Mouse (Mus musculus): Measurements from ENCODE around the gene Prtn3. TPM values are rescaled to one million over a fixed set of nuclear protein-coding genes. Genes with fewer than 3 reads are reported as not detected.
A peak's percentile ranks its signal among the peaks of the same experiment; 100 is the strongest.

Gene Prtn3
- polyA plus RNA-seq, 1 experiment from 2014 or later: 3.0 TPM

DNA sequence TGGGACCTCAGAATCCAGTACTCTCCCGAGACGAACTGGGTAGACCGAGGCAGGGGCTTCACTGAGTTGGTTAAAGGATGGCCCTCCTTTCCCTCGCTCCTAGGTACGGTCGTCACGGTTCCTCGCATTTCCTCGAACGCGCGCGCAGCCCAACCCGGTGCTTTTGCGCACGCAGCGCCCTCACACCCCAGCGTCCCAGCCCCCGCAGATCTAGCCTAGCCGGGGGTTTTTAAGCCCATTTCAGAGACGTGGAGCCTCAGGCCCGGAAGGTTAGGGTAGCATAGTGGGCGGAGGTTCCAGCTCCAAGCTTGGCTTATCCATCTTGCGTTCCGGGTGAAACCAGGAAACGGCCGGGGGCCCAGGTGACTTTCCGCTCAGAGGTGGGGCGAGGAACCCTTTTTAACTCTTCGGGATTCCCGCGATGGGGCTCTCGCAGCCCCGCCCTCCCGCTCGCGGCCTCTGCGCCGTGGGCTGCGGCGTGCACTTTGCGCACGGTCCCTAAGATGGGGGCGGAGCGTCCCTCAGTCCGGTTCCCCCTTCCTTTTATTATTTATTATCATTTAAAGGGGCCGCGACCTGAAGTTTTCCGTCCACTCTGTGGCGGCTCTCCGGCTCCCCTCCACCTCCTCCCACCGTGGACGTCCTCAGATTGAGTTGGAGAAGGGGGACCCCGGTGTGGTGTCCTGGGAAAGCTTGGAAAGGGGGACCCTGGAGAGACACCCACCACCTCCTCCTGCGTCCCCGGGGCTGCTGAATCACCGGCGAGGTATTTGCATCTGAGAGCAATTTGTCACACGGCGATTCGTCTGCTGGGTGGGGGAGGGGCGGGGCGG is 52.4 kb downstream of the Prtn3 start, which contains the start of gene Arid3a:
Gene Arid3a (plus strand): TSS at position 553 of the 833 bp plus-strand sequence.
- WGBS: under 1% methylated on average over 63 of the region's 63 CpGs
- Histone ChIP-seq H3K4me3 (ENCODE audit: low read length) (peak within 1 kb of the TSS; percentile 92), H3K36me3 (ENCODE audit: control insufficient read depth, insufficient read depth, low read length) (0 out of 2 replicates have a peak, but pooled peaks cover 3% of the 10 kb centered on the region), H3K9me3 (ENCODE audit: control insufficient read depth, low read length) (no peaks in the 10 kb centered on the region), H3K4me2 (ENCODE audit: low read depth, low read length) (peak within 1 kb of the TSS; percentile 95), H3K4me1 (replicated peaks; ENCODE audit: control insufficient read depth, insufficient read depth, low read length) (peaks cover 25% of the 10 kb centered on the region), H3K27me3 (ENCODE audit: control insufficient read depth, insufficient read depth, low read depth, low read length) (peaks cover 15% of the 10 kb centered on the region), H3K27ac (ENCODE audit: low read length) (peak within 1 kb of the TSS; percentile 95), H3K9ac (ENCODE audit: low read length) (peak within 1 kb of the TSS; percentile 96)
- peak; percentile 78 for ATAC-seq (ENCODE audit: low read depth)

DNA sequence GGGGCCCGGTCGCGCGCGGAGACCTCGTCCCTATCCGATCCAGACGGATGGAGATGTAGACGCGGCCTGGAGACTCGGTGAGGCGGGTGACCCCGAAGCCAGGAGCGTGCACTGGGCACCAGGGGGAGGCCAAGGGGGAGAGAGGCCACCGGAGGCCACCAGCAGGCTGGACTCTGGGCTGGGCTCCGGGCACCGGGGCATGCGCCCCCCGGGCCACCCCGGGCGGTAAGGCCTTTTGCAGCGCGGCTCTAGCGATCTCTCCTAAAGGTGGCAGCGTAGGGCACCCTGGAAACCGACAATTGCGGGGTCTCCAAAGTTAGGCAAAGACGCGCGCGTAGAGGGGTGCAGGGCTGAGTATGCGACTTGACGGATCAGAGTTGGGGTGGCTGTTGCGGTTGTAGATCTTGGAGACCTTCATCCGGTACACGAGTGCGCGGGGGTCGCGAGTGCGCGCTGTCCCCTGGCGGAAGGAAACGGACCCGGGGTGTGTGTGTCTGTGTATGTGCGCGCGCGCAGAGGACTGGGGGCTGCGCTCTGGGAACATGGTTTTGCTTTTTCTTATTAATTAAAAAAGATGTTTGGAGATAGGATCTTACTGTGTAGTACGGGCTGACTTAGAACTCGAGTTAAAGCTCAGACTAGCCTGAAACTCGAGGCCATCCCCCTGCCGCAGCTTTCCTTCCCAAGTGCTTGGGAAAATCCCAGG is 53.2 kb downstream of the Prtn3 start:
- Histone ChIP-seq H3K4me2 (ENCODE audit: low read depth, low read length) (peak overlapping the region; percentile 95), H3K4me1 (replicated peaks; ENCODE audit: control insufficient read depth, insufficient read depth, low read length) (peaks cover 32% of the 10 kb centered on the region), H3K9ac (ENCODE audit: low read length) (peak overlapping the region; percentile 96), H3K27ac (ENCODE audit: low read length) (peak overlapping the region; percentile 95), H3K9me3 (ENCODE audit: control insufficient read depth, low read length) (no peaks in the 10 kb centered on the region), H3K4me3 (ENCODE audit: low read length) (peak overlapping the region; percentile 92), H3K27me3 (ENCODE audit: control insufficient read depth, insufficient read depth, low read depth, low read length) (peaks cover 7% of the 10 kb centered on the region), H3K36me3 (ENCODE audit: control insufficient read depth, insufficient read depth, low read length) (0 out of 2 replicates have a peak, but pooled peaks cover 6% of the 10 kb centered on the region)
- peak; percentile 37 for ATAC-seq (ENCODE audit: low read depth)
- WGBS: under 1% methylated on average over 54 of the region's 54 CpGs

DNA sequence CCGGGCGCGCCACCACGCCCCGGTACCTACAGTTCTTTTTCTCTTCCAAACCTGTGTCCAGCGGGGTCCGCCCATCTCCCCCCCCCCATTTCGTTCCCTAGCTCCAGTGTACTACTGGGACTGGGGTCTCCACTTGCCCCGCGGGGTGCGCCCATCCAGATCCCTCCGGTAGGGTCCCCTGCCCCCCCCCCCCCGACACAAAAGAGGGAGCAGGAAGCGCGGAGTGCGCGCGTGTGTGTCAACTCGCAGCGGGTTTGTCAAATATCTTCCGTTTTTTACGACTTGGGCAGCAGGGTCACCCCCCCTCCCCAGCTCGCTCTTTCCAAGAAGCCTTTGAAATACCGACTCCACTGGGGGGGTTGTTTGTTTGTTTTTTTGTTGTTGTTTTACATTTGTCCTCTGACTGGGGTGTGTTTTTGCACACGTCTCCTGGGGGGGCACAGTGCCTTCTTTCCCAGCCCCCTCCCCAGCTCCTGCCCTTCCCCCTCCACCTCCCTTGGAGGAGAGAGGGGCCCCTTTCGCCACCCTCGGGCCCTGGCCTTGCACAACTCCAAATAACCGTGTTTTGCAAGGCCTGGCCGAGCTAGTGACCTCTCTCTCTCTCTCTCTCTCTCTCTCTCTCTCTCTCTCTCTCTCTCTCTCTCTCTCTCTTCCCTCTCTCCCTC is 53.9 kb downstream of the Prtn3 start:
- peaks cover 39% of the 10 kb centered on the region for H3K4me1 ChIP-seq (replicated peaks; ENCODE audit: control insufficient read depth, insufficient read depth, low read length)
- WGBS: 1% methylated on average over 29 of the region's 29 CpGs
- 0 out of 2 replicates have a peak, but pooled peaks cover 6% of the 10 kb centered on the region for H3K36me3 ChIP-seq (ENCODE audit: control insufficient read depth, insufficient read depth, low read length)
- H3K27me3 ChIP-seq (ENCODE audit: control insufficient read depth, insufficient read depth, low read depth, low read length): peaks cover under 1% of the 10 kb centered on the region; the same call in 1 of the 2 replicates
- peak overlapping the region; percentile 95 for H3K27ac ChIP-seq (ENCODE audit: low read length)
- no peaks in the 10 kb centered on the region for H3K9me3 ChIP-seq (ENCODE audit: control insufficient read depth, low read length)
- ATAC-seq (ENCODE audit: low read depth): no peak; the same call in 1 of the 2 replicates
- peak overlapping the region; percentile 92 for H3K4me3 ChIP-seq (ENCODE audit: low read length)
- peak overlapping the region; percentile 96 for H3K9ac ChIP-seq (ENCODE audit: low read length)
- peak overlapping the region; percentile 95 for H3K4me2 ChIP-seq (ENCODE audit: low read depth, low read length)

DNA sequence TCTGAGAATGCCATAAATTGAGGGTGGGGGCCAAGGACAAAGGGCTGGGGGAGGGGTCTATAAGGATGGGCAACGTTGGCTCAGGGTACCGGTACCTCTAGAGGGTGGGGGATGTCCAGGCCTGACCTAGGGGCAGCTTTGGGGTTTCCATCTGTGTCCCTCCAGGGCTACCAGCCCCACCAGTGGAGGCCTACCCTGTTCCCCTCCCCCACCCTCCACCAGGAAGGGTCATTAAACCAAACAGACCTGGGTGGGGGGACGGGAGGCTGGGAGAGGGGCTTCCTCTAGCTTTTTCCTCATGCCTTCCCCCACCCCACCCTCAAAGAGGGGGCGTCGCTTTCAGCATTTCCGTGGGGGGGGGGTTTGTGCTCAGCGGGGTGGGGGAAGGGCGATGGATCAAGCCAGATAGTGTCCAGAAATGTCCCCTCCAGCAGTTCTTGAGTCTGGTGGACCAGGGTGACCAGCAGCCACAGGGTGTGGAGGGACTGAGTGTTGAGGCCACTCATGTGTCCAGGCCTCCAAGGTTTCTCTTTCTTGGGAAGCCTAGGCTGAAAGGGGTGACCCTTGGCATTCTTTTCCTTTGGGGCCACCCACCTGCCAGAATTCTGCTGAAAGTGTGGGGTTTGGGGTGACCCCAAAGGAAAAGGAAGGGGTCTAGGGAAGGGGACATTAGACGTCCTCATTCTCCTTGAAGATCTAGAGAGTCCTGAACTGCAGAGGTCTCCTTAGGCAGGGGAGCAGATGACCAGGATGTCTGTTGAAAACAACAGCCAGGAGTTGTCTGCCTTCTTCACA is 54.8 kb downstream of the Prtn3 start:
- Histone ChIP-seq H3K9me3 (ENCODE audit: control insufficient read depth, low read length) (no peaks in the 10 kb centered on the region), H3K4me2 (ENCODE audit: low read depth, low read length) (peak overlapping the region; percentile 95), H3K36me3 (ENCODE audit: control insufficient read depth, insufficient read depth, low read length) (0 out of 2 replicates have a peak, but pooled peaks cover 6% of the 10 kb centered on the region), H3K27ac (ENCODE audit: low read length) (peak overlapping the region; percentile 51), H3K4me3 (ENCODE audit: low read length) (peak overlapping the region; percentile 92), H3K9ac (ENCODE audit: low read length) (peak overlapping the region; percentile 47), H3K27me3 (ENCODE audit: control insufficient read depth, insufficient read depth, low read depth, low read length) (no peaks in the 10 kb centered on the region; the same call in 1 of the 2 replicates), H3K4me1 (replicated peaks; ENCODE audit: control insufficient read depth, insufficient read depth, low read length) (peaks cover 49% of the 10 kb centered on the region)
- no peak for ATAC-seq (ENCODE audit: low read depth)
- 15% methylated on average over 9 of the region's 9 CpGs for WGBS

DNA sequence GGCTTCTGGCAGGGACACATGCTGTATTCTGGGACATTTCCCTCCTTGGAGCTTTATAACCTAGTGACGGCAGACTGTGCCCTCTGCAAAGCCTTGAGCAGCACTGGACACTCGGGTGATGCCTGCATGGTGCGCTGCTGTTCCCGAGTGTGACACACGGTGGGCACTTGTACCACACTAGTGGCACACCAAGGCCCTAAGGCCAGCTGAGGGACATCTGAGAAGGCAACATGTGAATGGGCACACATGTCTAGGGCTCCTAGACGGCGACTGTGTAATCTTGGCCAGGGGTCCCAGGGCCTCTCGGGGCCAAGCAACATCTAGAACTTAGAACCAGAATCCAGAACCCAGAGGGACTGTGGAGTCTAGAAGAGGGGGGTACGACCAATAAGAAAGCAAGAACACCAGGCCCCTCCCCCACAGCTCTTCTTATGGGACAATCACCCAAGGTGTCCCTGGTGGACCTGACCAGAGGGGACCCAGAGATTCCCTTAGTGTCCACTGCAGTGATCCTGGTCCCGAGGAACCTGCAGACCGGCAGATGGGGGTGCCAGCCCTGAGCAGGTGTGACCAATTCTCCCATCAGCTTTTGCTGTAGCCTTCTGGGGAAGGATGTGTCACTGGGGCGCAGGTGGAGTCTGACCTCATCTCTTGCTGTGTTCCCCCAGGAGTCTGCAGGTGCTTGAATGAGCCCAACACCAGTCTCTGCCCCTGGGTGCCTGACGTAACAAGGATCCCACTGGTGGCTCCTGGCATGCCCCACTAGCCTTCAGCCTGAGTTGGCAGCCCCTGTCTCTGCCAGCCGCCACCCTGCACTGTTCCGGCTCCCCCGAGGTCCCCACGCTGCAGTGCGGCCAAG is 55.9 kb downstream of the Prtn3 start:
- Histone ChIP-seq H3K27me3 (ENCODE audit: control insufficient read depth, insufficient read depth, low read depth, low read length) (no peaks in the 10 kb centered on the region), H3K4me2 (ENCODE audit: low read depth, low read length) (no peak overlapping the region), H3K9ac (ENCODE audit: low read length) (no peak overlapping the region), H3K36me3 (ENCODE audit: control insufficient read depth, insufficient read depth, low read length) (0 out of 2 replicates have a peak, but pooled peaks cover 6% of the 10 kb centered on the region), H3K27ac (ENCODE audit: low read length) (no peak overlapping the region), H3K4me3 (ENCODE audit: low read length) (no peak overlapping the region), H3K9me3 (ENCODE audit: control insufficient read depth, low read length) (no peaks in the 10 kb centered on the region), H3K4me1 (replicated peaks; ENCODE audit: control insufficient read depth, insufficient read depth, low read length) (peaks cover 57% of the 10 kb centered on the region)
- no peak for ATAC-seq (ENCODE audit: low read depth)
- WGBS: 88% methylated on average over 18 of the region's 18 CpGs

DNA sequence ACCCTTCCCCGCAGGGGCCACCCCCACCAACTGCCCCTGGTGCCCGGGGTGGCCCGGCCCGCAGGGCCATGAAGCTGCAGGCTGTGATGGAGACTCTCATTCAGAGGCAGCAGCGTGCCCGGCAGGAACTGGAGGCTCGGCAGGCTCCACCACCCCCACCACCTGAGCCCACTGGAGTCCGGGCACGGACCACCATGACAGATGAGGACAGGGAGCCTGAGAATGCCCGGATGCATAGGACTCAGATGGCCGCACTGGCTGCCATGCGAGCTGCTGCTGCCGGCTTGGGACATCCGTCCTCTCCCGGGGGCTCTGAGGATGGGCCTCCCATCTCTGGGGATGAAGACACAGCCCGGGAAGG is 56.5 kb downstream of the Prtn3 start:
- Histone ChIP-seq H3K27me3 (ENCODE audit: control insufficient read depth, insufficient read depth, low read depth, low read length) (no peaks in the 10 kb centered on the region), H3K4me3 (ENCODE audit: low read length) (no peak overlapping the region)
- ATAC-seq (ENCODE audit: low read depth): no peak

DNA sequence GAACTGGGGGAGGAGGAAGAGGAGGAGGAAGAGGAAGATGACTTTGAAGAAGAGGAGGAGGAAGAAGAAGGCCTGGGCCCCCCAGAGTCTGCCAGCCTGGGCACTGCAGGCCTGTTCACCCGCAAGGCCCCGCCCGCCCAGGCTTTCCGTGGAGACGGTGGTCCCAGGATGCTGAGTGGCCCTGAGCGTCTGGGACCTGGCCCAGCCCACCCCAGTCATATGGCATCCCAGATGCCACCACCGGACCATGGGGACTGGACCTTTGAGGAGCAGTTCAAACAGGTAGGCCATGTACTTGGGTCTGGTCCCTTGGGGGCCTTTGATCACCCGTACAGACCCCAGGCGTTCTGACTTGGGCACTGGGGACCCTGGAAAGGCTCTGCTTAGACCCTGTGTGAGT is 57.5 kb downstream of the Prtn3 start:
- Histone ChIP-seq H3K36me3 (ENCODE audit: control insufficient read depth, insufficient read depth, low read length) (0 out of 2 replicates have a peak, but pooled peaks cover 6% of the 10 kb centered on the region), H3K27ac (ENCODE audit: low read length) (no peak overlapping the region), H3K9me3 (ENCODE audit: control insufficient read depth, low read length) (no peaks in the 10 kb centered on the region), H3K9ac (ENCODE audit: low read length) (no peak overlapping the region), H3K4me3 (ENCODE audit: low read length) (no peak overlapping the region), H3K4me2 (ENCODE audit: low read depth, low read length) (no peak overlapping the region), H3K4me1 (replicated peaks; ENCODE audit: control insufficient read depth, insufficient read depth, low read length) (peaks cover 64% of the 10 kb centered on the region), H3K27me3 (ENCODE audit: control insufficient read depth, insufficient read depth, low read depth, low read length) (no peaks in the 10 kb centered on the region)
- ATAC-seq (ENCODE audit: low read depth): no peak
- WGBS: 78% methylated on average over 9 of the region's 9 CpGs

More for the DNA sequence above, 56.5 kb downstream of the Prtn3 start:
- Histone ChIP-seq H3K4me1 (replicated peaks; ENCODE audit: control insufficient read depth, insufficient read depth, low read length) (peaks cover 58% of the 10 kb centered on the region), H3K36me3 (ENCODE audit: control insufficient read depth, insufficient read depth, low read length) (0 out of 2 replicates have a peak, but pooled peaks cover 6% of the 10 kb centered on the region), H3K9me3 (ENCODE audit: control insufficient read depth, low read length) (no peaks in the 10 kb centered on the region), H3K27ac (ENCODE audit: low read length) (no peak overlapping the region), H3K9ac (ENCODE audit: low read length) (no peak overlapping the region), H3K4me2 (ENCODE audit: low read depth, low read length) (no peak overlapping the region)
- 85% methylated on average over 16 of the region's 16 CpGs for WGBS

DNA sequence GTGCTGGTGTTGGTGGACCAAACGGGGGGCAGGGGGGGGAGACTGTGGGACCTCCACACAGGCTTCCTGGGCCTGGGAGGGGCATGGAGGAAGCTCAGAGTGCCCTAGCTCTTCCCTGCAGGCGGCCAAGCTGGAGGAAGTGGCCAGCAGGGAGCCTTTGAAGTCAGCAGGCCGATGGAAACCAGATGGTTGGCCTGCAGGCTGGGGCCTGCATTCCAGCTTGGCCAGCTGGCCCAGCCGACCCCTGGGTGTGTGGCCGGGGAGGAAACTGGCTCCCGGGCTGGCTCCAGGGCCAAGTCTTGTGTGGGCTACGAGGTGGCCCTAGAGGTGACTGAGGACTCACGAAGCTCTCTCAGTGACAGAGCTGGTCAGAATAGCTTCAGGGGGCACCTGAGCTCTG is 58.5 kb downstream of the Prtn3 start:
- Histone ChIP-seq H3K9me3 (ENCODE audit: control insufficient read depth, low read length) (no peaks in the 10 kb centered on the region), H3K4me2 (ENCODE audit: low read depth, low read length) (no peak overlapping the region), H3K27ac (ENCODE audit: low read length) (peak overlapping the region; percentile 8), H3K4me1 (replicated peaks; ENCODE audit: control insufficient read depth, insufficient read depth, low read length) (peaks cover 73% of the 10 kb centered on the region), H3K4me3 (ENCODE audit: low read length) (no peak overlapping the region), H3K27me3 (ENCODE audit: control insufficient read depth, insufficient read depth, low read depth, low read length) (no peaks in the 10 kb centered on the region), H3K36me3 (ENCODE audit: control insufficient read depth, insufficient read depth, low read length) (0 out of 2 replicates have a peak, but pooled peaks cover 6% of the 10 kb centered on the region), H3K9ac (ENCODE audit: low read length) (no peak overlapping the region)
- peak; percentile 63 for ATAC-seq (ENCODE audit: low read depth)
- WGBS: 20% methylated on average over 8 of the region's 8 CpGs
